Mouse (Mus musculus) T-cell, adult 66 days (primary cell): ENCODE measurements around the gene Naip1. TPM values are rescaled to one million over a fixed set of nuclear protein-coding genes. Genes with fewer than 3 reads are reported as not detected.

Experiments
- total RNA-seq, 2 experiments: library from RNA; stranded (reverse); gene quantifications; 3 replicates in 1 of 2; 4 replicates in 1 of 2; pipeline ENCODE4 v1.2.4; 2023

The Naip1 gene
- not detected for total RNA-seq

DNA sequence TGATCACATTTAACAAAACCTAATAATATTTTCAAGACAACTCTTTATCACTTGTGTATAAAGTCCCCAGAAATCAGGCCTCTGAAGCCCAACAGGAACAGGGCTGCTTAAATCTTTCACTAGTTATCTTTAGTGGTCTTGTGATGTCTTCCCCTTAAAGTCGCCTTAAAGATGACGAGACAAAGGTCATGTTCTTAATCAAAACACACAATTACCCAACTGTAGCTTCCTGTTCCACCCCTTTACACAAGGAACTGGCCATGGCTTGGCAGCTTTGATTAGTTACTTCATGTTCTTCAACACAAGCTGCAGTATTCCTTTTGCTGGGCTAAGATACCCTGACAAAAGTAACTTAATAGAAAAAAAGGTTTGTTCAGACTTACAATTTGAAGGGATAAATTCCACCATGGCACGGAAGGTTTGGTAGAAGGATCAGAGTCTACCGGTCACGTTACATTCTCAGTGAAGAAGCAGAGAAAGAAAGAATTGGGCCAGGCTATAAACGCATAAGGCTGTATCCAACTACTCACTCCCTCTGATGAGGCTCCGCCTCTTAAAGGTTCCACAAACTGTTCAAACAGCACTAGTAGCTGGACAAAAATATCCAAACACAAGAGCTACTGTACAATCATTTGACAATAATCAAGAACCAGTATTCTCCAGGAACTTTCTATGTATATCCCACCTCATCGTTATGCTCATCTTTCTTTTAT is at the start of gene Naip1:
TSS of gene Naip1 (minus strand) at position 455 of the 713 bp plus-strand sequence.

DNA sequence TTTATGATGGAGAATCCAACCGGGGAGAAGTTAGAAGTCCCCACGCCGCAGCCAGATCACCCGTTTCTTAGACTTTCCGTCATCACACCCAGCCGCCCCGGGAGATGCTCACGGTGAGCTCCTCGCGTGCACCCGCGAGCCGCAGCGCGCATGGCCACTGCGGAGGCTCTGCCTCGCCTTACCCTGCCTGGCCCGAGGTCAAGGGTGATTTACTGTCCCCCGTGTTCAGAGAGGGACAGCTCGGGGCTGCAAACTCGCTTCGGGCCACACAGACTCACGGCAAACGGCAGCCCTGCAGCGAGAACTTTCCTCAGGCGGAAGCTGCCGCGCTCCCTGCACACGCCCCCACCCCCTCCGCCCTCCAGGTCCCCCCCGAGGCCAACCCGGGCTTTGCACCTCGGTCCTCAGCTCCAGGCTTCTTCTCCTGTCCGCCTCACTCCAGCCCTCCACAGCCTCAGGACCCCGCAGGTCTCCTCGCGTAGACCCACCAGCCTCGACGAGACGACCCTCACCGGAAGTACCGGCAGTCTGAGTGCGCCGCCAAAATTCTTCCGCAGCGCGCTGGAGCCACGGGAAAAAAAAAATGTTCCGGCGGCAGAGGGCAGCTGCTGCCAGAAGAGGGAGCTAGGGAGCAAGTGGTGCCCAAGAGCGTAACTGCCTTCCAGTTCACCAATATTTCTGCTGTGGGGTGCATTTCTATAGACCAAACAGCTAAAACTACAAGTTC is 39.6 kb upstream of the Naip1 start, which contains the start of gene Gtf2h2:
TSS of gene Gtf2h2 (minus strand) at position 519 of the 727 bp plus-strand sequence.

Other genes starting within 250 kb of the Naip1 start
- gene Naip5, start 206.5 kb downstream of the Naip1 start, total RNA-seq = 1 to 10 TPM in 1 of 2 experiments, under 1 TPM in 1; 0.50 to 1.3 TPM
- gene Naip6, start 135.2 kb downstream of the Naip1 start, total RNA-seq = under 1 TPM; 0.36 to 0.64 TPM
- gene Gtf2h2, start 39.7 kb upstream of the Naip1 start, total RNA-seq = 10 to 100 TPM; 55.1 to 56.9 TPM
- not detected for gene Ocln, start 99.8 kb upstream of the Naip1 start, total RNA-seq
- gene Marveld2, start 164.1 kb upstream of the Naip1 start, total RNA-seq = 1 to 10 TPM; 3.0 to 3.2 TPM
- 10 to 100 TPM; 61.6 to 70.6 TPM for gene Ak6, start 198.1 kb upstream of the Naip1 start, total RNA-seq
- 10 to 100 TPM; 21.3 to 23.1 TPM for gene Rad17, start 198.2 kb upstream of the Naip1 start, total RNA-seq
- 10 to 100 TPM in 1 of 2 experiments, 1 to 10 TPM in 1; 8.3 to 16.2 TPM for gene Taf9, start 198.7 kb upstream of the Naip1 start, total RNA-seq
- 10 to 100 TPM in 1 of 2 experiments, 1 to 10 TPM in 1; 10.0 to 17.8 TPM for gene Ccdc125, start 216.8 kb upstream of the Naip1 start, total RNA-seq